ENCODE assay signal across 26 mouse cellular contexts in the genomic region with DNA sequence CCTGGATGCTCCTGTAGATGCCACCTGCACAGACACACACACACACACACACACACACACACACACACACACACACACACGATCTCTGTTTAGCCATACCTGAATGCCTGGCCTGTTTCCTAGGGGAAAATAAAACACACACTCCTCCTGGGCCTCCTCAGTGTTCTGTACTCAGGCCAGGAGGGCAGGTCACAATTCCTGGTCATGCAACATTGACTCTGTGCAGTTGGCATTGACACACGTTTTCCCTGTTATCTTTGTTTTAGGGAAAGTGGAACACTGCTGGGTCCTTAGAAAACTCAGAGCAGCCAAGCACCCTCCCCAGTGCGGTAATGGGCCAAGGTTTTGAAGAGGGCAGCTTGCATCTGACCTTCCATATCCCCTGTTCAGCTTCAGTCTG.
A peak's percentile ranks its signal among the peaks of the same experiment; 100 is the strongest.
DNase-seq lines count a peak whose midpoint lies in the region; ATAC-seq and TF ChIP-seq lines count a peak whose summit lies in the region.
"Had no signal": no experiment of that assay in that cellular context is flagged by ENCODE, and none has a peak within 500 bp of the region (broad histone marks: within the 10 kb centered on the region; RNA-seq: fewer than 3 reads in every experiment).

No protein-coding gene starts in this region.

- H3K9ac ChIP-seq in liver, adult 2 months (ENCODE audit: low read depth, low read length): no peak overlapping the region
- H3K9ac ChIP-seq in liver, embryonic 11.5 days (ENCODE audit: low read depth, low read length): no peak overlapping the region
- H3K9ac ChIP-seq: embryonic facial prominence, embryonic 12.5 days; embryonic facial prominence, embryonic 15.5 days; forebrain, postnatal 0 days; heart, embryonic 12.5 days; heart, embryonic 15.5 days; hindbrain, embryonic 14.5 days had no signal

- no peak overlapping the region for H3K4me3 ChIP-seq in kidney, adult 2 months (ENCODE audit: insufficient read depth, low read depth, low read length)
- no peak overlapping the region for H3K4me3 ChIP-seq in liver, adult 2 months (ENCODE audit: insufficient read depth, low read depth, low read length)
- H3K4me3 ChIP-seq in liver, embryonic 11.5 days (ENCODE audit: low read depth, low read length): no peak overlapping the region
- H3K4me3 ChIP-seq: embryonic facial prominence, embryonic 12.5 days; embryonic facial prominence, embryonic 15.5 days; gastrocnemius, adult 2 months; heart, adult 2 months; heart, embryonic 12.5 days; heart, embryonic 15.5 days had no signal

- H3K4me2 ChIP-seq in liver, embryonic 11.5 days: no peak overlapping the region
- H3K4me2 ChIP-seq: embryonic facial prominence, embryonic 12.5 days; embryonic facial prominence, embryonic 15.5 days; heart, embryonic 12.5 days; heart, embryonic 15.5 days; hindbrain, embryonic 14.5 days had no signal

- no peak for ATAC-seq in liver, embryonic 11.5 days (replicated peaks; ENCODE audit: low FRiP score)
- ATAC-seq: CD4-positive, CD25-positive, alpha-beta regulatory T cell, adult 4 months; forebrain, embryonic 14.5 days; forebrain, postnatal 0 days; hindbrain, postnatal 0 days; inflammation-experienced regulatory T-cells, adult 6 months had no signal

- no peak for TF ChIP-seq CTCF in kidney, adult 2 months (conservative IDR thresholded peaks at IDR 0.05; ENCODE audit: insufficient read depth, insufficient read length, low read depth, low read length)
- no peak for TF ChIP-seq CTCF in liver, adult 2 months (IDR thresholded peaks at IDR 0.05; ENCODE audit: low read depth, low read length)

- H3K4me1 ChIP-seq in kidney, adult 2 months (ENCODE audit: control insufficient read depth, insufficient read depth, low read length): no peaks in the 10 kb centered on the region
- no peaks in the 10 kb centered on the region for H3K4me1 ChIP-seq in liver, adult 2 months (ENCODE audit: control insufficient read depth, insufficient read depth, low read length)
- H3K4me1 ChIP-seq in liver, embryonic 11.5 days (replicated peaks; ENCODE audit: control insufficient read depth, insufficient read depth, low read length): no peaks in the 10 kb centered on the region
- H3K4me1 ChIP-seq: embryonic facial prominence, embryonic 12.5 days; embryonic facial prominence, embryonic 15.5 days; heart, embryonic 12.5 days had no signal

- intact Hi-C loops in heart, postnatal 10 days (cut with DNase I): no loop called here

- peak; percentile 27 to 50 for DNase-seq in heart, postnatal 10 days
- DNase-seq in heart, adult 11 months: no peak
- peak; percentile 33 for DNase-seq in kidney, adult 2 months
- DNase-seq in kidney, adult 11 months: no peak
- peak; percentile 85 for DNase-seq in liver, adult 2 months (ENCODE audit: extremely low read depth, low read depth, low spot score)
- no peak for DNase-seq in liver, embryonic 11.5 days (ENCODE audit: low spot score)
- DNase-seq: adrenal gland, adult 2 months; adrenal gland, postnatal 14 days; cerebellum, adult 11 months; cerebellum, adult 2 months; cerebellum, adult 9-11 months; cerebellum, postnatal 25 days; forebrain, postnatal 0 days; gastrocnemius, adult 2 months; gastrocnemius, postnatal 14 days; heart, postnatal 36 days had no signal

- H3K27ac ChIP-seq in kidney, adult 2 months (ENCODE audit: insufficient read depth, low read depth, low read length): no peak overlapping the region
- no peak overlapping the region for H3K27ac ChIP-seq in liver, adult 2 months (replicated peaks; ENCODE audit: insufficient read depth, low read depth, low read length)
- H3K27ac ChIP-seq in liver, embryonic 11.5 days (ENCODE audit: low read depth, low read length): no peak overlapping the region
- H3K27ac ChIP-seq: embryonic facial prominence, embryonic 12.5 days; embryonic facial prominence, embryonic 15.5 days; gastrocnemius, adult 2 months; heart, adult 2 months; heart, embryonic 15.5 days; hindbrain, embryonic 14.5 days; hindbrain, postnatal 0 days had no signal

- no peaks in the 10 kb centered on the region for H3K79me2 ChIP-seq in liver, adult 2 months (ENCODE audit: control insufficient read depth, insufficient read depth, low read length)

- no peak for TF ChIP-seq POLR2A in kidney, adult 2 months (IDR thresholded peaks at IDR 0.05; ENCODE audit: low read depth, low read length)
- TF ChIP-seq POLR2A in liver, adult 2 months (IDR thresholded peaks at IDR 0.05; ENCODE audit: extremely low read depth, insufficient read depth, low read length): no peak

- 36% methylated on average over 3 of the region's 3 CpGs for WGBS in kidney, adult 2 months
- 29% methylated on average over 3 of the region's 3 CpGs for WGBS in liver, adult 2 months
- WGBS in liver, embryonic 11.5 days: 77% methylated on average over 3 of the region's 3 CpGs

- H3K36me3 ChIP-seq in kidney, adult 2 months (ENCODE audit: control insufficient read depth, insufficient read depth, low read length): no peaks in the 10 kb centered on the region
- no peaks in the 10 kb centered on the region for H3K36me3 ChIP-seq in liver, adult 2 months (ENCODE audit: control insufficient read depth, insufficient read depth, low read length)
- no peaks in the 10 kb centered on the region for H3K36me3 ChIP-seq in liver, embryonic 11.5 days (ENCODE audit: control insufficient read depth, insufficient read depth, low read length)
- H3K36me3 ChIP-seq: embryonic facial prominence, embryonic 12.5 days; embryonic facial prominence, embryonic 15.5 days; heart, embryonic 12.5 days; heart, embryonic 15.5 days had no signal

- H3K9me3 ChIP-seq in liver, embryonic 11.5 days (ENCODE audit: control insufficient read depth, low read length): no peaks in the 10 kb centered on the region
- H3K9me3 ChIP-seq: embryonic facial prominence, embryonic 12.5 days; embryonic facial prominence, embryonic 15.5 days; heart, embryonic 12.5 days; heart, embryonic 15.5 days had no signal

- no peaks in the 10 kb centered on the region; the same call in 1 of the 2 replicates for H3K27me3 ChIP-seq in kidney, adult 2 months (replicated peaks; ENCODE audit: control insufficient read depth, insufficient read depth, low read length)
- no peaks in the 10 kb centered on the region for H3K27me3 ChIP-seq in liver, adult 2 months (ENCODE audit: control insufficient read depth, insufficient read depth, low read length)
- peaks cover 3% of the 10 kb centered on the region; the same call in 1 of the 2 replicates for H3K27me3 ChIP-seq in liver, embryonic 11.5 days (replicated peaks; ENCODE audit: control insufficient read depth, insufficient read depth, low read length)
- H3K27me3 ChIP-seq: heart, embryonic 12.5 days; heart, embryonic 15.5 days had no signal

Comparison
In these comparisons a context has a peak if more than half of its experiments do, and no peak if none do; other contexts are left out.
1. DNase-seq: peak in heart, postnatal 10 days (2 of 2), kidney, adult 2 months (single experiment) and liver, adult 2 months (single experiment); none in heart, adult 11 months (single experiment), kidney, adult 11 months (single experiment) and liver, embryonic 11.5 days (single experiment).